Mouse (Mus musculus): ENCODE measurements around the gene Gm17018.

DNA sequence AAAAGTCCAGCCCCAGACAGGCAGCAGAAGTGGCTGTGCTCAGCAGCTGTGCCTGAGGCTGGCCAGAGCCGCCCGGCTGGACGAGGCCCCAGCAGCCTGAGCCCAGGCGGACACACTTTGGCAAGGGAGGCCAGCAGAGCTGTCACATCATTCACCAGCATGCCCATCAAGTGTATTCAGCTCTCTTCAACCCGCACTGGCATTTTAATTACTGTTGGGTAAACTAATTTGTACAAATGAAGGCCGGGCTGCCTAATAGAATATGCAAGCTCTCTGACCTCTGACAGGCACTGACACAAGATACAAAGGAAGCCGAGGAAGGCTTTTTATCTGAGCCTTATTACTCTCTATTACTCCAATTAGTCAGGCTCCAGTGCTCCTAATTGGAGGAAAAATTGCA lies 35.6 kb downstream of the Gm17018 start:
- TF ChIP-seq EP300 (IDR thresholded peaks at IDR 0.05; ENCODE audit: insufficient read depth, low read depth, low read length) (no peak), POLR2A (IDR thresholded peaks at IDR 0.05; ENCODE audit: insufficient read depth, low read length) (no peak), CTCF (IDR thresholded peaks at IDR 0.05; ENCODE audit: low read depth, low read length) (no peak)
